Mouse (Mus musculus) limb, embryonic 14.5 days (tissue): Measurements from ENCODE around the gene Traf3ip3. TPM values are rescaled to one million over a fixed set of nuclear protein-coding genes. Genes with fewer than 3 reads are reported as not detected.
A peak's percentile ranks its signal among the peaks of the same experiment; 100 is the strongest.

Experiments used
- ATAC-seq: fragments of 200-750 bp; cut with Nextera tagmentation; 2 replicates; pipeline ENCODE4 v1.8.0; 2017; ENCODE audit warnings: low read depth, moderate number of reproducible peaks, moderate TSS enrichment; ENCODE audit not compliant: low FRiP score
- DNase-seq: peaks from one replicate; pipeline ENCODE4 v3.0.0-alpha.2; 2015; ENCODE audit warnings: low spot score
- H3K27ac ChIP-seq: fragments of 300-500 bp; sonication (generic); replicated peaks from 2 replicates; pipeline ENCODE4 v1.5.1; 2014; ENCODE audit warnings: low read depth, mild to moderate bottlenecking, low read length, moderate library complexity, mixed read lengths
- H3K27me3 ChIP-seq: fragments of 300-500 bp; sonication (generic); 2 replicates; pipeline ENCODE4 v1.6.1; 2014; ENCODE audit warnings: low read length, mixed read lengths; ENCODE audit not compliant: control insufficient read depth, insufficient read depth
- H3K36me3 ChIP-seq: fragments of 300-500 bp; sonication (generic); 2 replicates; pipeline ENCODE4 v1.6.1; 2014; ENCODE audit warnings: mild to moderate bottlenecking, low read length, moderate library complexity, mixed read lengths; ENCODE audit not compliant: control insufficient read depth, insufficient read depth
- H3K4me1 ChIP-seq: fragments of 300-500 bp; sonication (generic); 2 replicates; pipeline ENCODE4 v1.6.1; 2014; ENCODE audit warnings: antibody characterized with exemption, low read length, mixed read lengths; ENCODE audit not compliant: control insufficient read depth, insufficient read depth
- H3K4me2 ChIP-seq: fragments of 300-500 bp; sonication (generic); replicated peaks from 2 replicates; pipeline ENCODE4 v1.6.1; 2014; ENCODE audit warnings: low read depth, mild to moderate bottlenecking, low read length, moderate library complexity; ENCODE audit not compliant: severe bottlenecking
- H3K4me3 ChIP-seq: fragments of 300-500 bp; sonication (generic); replicated peaks from 2 replicates; pipeline ENCODE4 v1.5.1; 2014; ENCODE audit warnings: low read length
- H3K9ac ChIP-seq: fragments of 300-500 bp; sonication (generic); 2 replicates; pipeline ENCODE4 v1.6.1; 2014; ENCODE audit warnings: mild to moderate bottlenecking, low read depth, low read length, moderate library complexity; ENCODE audit not compliant: severe bottlenecking
- H3K9me3 ChIP-seq: fragments of 300-500 bp; sonication (generic); 2 replicates; pipeline ENCODE4 v1.6.1; 2016; ENCODE audit warnings: low read length; ENCODE audit not compliant: control insufficient read depth
- POLR2A ChIP-seq: fragments of 200-500 bp; IDR thresholded peaks from 2 replicates; pipeline ENCODE4 v1.8.0; 2012; ENCODE audit warnings: inconsistent platforms, mild to moderate bottlenecking, moderate library complexity, borderline replicate concordance; ENCODE audit not compliant: insufficient read depth, insufficient read length; ENCODE audit errors: extremely low read depth
- WGBS: fragments of 180-500 bp; shearing (Covaris S2); extraction: QIAGEN DNeasy Blood & Tissue Kit; methylation state at CpG from one replicate; pipeline ENCODE4 v1.1.7; 2014; 5-methylcytosine and 5-hydroxymethylcytosine counted together
- polyA plus RNA-seq, 2 experiments: library from polyadenylated mRNA; depleted of rRNA in 1 of 2; stranded (reverse) in 1 of 2; unstranded in 1 of 2; fragments of >200 nt; fragmentation: Nextera tagmentation in 1 of 2; extraction: Ambion mirVana in 1 of 2; gene quantifications; 2 replicates each; pipeline versions ENCODE4 v1.2.1 to v1.2.3; 2012 to 2014

Traf3ip3 gene
- polyA plus RNA-seq, 2 experiments = 18.8 to 22.6 TPM

GRCm38 (mm10) chr1:193167746-193168145, 33.8 kb downstream of the Traf3ip3 start, which contains the start of gene A130010J15Rik:
TSS of gene A130010J15Rik (plus strand) at chr1:193168046.
- Histone ChIP-seq H3K4me2 (no peak within 1 kb of the TSS), H3K4me3 (no peak within 1 kb of the TSS), H3K9ac (no peak within 1 kb of the TSS), H3K27me3 (no peaks in the 10 kb centered on the region), H3K27ac (no peak within 1 kb of the TSS), H3K36me3 (no peaks in the 10 kb centered on the region), H3K9me3 (no peaks in the 10 kb centered on the region), H3K4me1 (peaks cover 6% of the 10 kb centered on the region; the same call in 1 of the 2 replicates)
- DNase-seq (no peak), ATAC-seq (no peak)
- 96% methylated on average over 3 of the region's 3 CpGs for WGBS
- no peak for TF ChIP-seq POLR2A

DNA sequence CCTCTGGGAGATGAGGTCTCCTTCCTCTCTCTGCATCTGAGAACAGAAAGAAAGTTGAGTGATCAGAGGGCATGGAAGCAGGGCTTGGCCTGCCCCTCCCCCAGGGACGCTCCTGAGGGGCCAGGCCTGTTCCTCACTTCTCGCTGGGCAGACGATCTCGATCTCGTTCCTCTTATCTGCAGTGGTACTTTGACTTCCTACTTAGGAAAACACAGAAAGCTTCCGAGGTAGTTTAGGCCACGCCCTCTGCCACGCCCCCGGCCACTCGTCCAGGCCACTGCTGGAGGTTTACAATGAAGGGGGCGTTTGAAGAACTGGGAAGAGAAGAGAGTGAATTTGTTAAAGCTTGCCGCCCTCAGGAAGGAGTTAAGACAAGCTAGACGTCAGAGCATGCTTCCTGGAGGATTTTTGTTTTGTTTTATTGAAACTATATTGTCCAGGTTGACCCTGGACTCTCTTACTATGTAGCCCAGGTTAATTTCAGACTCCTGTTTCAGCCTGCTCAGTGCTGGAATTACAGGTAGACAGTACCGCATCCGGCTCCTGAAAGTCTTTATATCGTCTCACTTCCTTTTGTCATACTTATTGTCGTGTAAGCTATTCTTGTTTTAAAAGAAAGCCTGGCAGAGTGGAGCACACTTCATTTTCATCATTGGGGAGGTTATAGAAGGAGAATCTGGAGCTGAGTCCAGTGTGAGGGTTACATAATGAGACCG, 41.0 kb downstream of the Traf3ip3 start:
- no peak for TF ChIP-seq POLR2A
- WGBS = 19% methylated on average over 17 of the region's 18 CpGs
- 0 out of 2 replicates have a peak overlapping the region, but pooled peaks have one; percentile 12 for H3K9ac ChIP-seq

DNA sequence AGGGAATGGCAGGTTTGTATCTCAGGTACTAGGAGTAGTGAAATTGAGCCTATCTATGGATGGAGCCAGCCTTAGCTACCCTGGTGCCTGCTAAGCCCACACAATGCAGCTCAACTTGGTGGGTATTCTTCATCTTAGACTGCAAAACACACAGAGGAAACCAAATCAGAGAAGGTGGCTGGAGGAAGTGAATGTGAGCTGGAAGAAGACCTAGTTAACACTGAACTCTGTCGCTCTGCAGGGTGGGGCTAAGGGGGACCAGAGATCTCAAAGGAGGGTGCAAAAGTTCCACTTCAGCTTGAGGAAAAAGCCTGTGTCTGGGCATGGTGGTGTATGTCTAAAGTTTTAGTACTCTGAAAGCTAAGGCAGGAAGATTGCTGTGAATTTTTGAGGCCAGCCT, 41.9 kb downstream of the Traf3ip3 start:
- no peaks in the 10 kb centered on the region for H3K36me3 ChIP-seq
- ATAC-seq = no peak
- no peaks in the 10 kb centered on the region for H3K27me3 ChIP-seq
- no peak for TF ChIP-seq POLR2A
- no peak overlapping the region for H3K9ac ChIP-seq
- H3K27ac ChIP-seq = no peak overlapping the region
- no peak overlapping the region for H3K4me3 ChIP-seq
- WGBS = 58% methylated on average over 1 of the region's 1 CpGs
- H3K9me3 ChIP-seq = no peaks in the 10 kb centered on the region
- peaks cover 13% of the 10 kb centered on the region for H3K4me1 ChIP-seq
- no peak overlapping the region for H3K4me2 ChIP-seq
- DNase-seq = no peak

More for the DNA sequence above, 41.0 kb downstream of the Traf3ip3 start:
- H3K9me3 ChIP-seq = no peaks in the 10 kb centered on the region
- H3K4me3 ChIP-seq = peak overlapping the region; percentile 13; the same call in 1 of the 2 replicates
- peak overlapping the region; percentile 37 for H3K4me2 ChIP-seq
- peaks cover 13% of the 10 kb centered on the region for H3K4me1 ChIP-seq
- ATAC-seq = 0 out of 2 replicates have a peak, but pooled peaks have one; percentile 28
- no peaks in the 10 kb centered on the region for H3K27me3 ChIP-seq
- no peaks in the 10 kb centered on the region for H3K36me3 ChIP-seq
- H3K27ac ChIP-seq = no peak overlapping the region
- peak; percentile 44 for DNase-seq

DNA sequence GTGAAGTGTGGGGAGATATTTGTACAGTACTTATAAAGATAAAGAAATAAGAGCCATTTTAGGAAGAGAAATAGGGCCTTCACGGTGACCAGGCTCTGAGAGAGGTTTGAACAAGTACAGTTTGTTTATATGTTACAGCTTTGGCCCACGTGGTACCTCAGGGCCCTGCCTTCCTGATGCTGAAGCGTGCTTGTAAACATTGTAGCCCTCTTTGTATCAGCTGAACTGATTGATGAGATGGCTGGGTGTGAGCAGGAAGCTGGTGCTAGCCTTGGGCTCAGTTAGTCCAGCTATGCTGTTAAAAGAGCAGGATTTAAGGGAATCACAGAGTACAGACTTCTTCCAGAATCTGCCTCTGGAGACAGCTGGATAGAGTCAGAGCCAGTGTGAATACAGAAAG, 42.3 kb downstream of the Traf3ip3 start:
- H3K9me3 ChIP-seq = no peaks in the 10 kb centered on the region
- no peak overlapping the region for H3K4me3 ChIP-seq
- no peak overlapping the region for H3K9ac ChIP-seq
- ATAC-seq (no peak), DNase-seq (no peak)
- no peaks in the 10 kb centered on the region for H3K36me3 ChIP-seq
- peaks cover 13% of the 10 kb centered on the region for H3K4me1 ChIP-seq
- H3K27me3 ChIP-seq = peaks cover 3% of the 10 kb centered on the region
- no peak overlapping the region for H3K4me2 ChIP-seq
- WGBS = 24% methylated on average over 3 of the region's 3 CpGs
- H3K27ac ChIP-seq = no peak overlapping the region
- TF ChIP-seq POLR2A = no peak

GRCm38 (mm10) chr1:193157111-193157492, 44.4 kb downstream of the Traf3ip3 start:
- H3K9me3 ChIP-seq = no peaks in the 10 kb centered on the region
- WGBS = 58% methylated on average over 8 of the region's 8 CpGs
- ATAC-seq (no peak), DNase-seq (no peak)
- no peaks in the 10 kb centered on the region for H3K36me3 ChIP-seq
- no peak overlapping the region for H3K9ac ChIP-seq
- H3K27me3 ChIP-seq = peaks cover 16% of the 10 kb centered on the region
- TF ChIP-seq POLR2A = no peak
- H3K4me1 ChIP-seq = peaks cover 24% of the 10 kb centered on the region
- no peak overlapping the region for H3K4me2 ChIP-seq
- H3K27ac ChIP-seq = peak overlapping the region; percentile 8; the same call in 1 of the 2 replicates
- no peak overlapping the region for H3K4me3 ChIP-seq
